Mouse (Mus musculus) left cerebral cortex, postnatal 14 days (tissue): ENCODE measurements around the gene Ttc9b. TPM values are rescaled to one million over a fixed set of nuclear protein-coding genes. Genes with fewer than 3 reads are reported as not detected.

ENCODE experiments used
- DNase-seq, 2 experiments: peaks; one replicate each; pipeline ENCODE4 v3.0.0; 2021 to 2022; ENCODE audit warnings: low spot score in 2 of 2, mixed read lengths in 1 of 2
- intact Hi-C: fragments of 180-260 bp; cut with DNase I; formaldehyde crosslinking; loops from one replicate; pipeline ENCODE4 v1.15.1; 2025
- total RNA-seq, 2 experiments: library from RNA; stranded (reverse); gene quantifications; 2 replicates each; pipeline ENCODE4 v1.2.3; 2021

Gene Ttc9b
- total RNA-seq, 2 experiments from 2014 or later: 158 to 159 TPM

DNA sequence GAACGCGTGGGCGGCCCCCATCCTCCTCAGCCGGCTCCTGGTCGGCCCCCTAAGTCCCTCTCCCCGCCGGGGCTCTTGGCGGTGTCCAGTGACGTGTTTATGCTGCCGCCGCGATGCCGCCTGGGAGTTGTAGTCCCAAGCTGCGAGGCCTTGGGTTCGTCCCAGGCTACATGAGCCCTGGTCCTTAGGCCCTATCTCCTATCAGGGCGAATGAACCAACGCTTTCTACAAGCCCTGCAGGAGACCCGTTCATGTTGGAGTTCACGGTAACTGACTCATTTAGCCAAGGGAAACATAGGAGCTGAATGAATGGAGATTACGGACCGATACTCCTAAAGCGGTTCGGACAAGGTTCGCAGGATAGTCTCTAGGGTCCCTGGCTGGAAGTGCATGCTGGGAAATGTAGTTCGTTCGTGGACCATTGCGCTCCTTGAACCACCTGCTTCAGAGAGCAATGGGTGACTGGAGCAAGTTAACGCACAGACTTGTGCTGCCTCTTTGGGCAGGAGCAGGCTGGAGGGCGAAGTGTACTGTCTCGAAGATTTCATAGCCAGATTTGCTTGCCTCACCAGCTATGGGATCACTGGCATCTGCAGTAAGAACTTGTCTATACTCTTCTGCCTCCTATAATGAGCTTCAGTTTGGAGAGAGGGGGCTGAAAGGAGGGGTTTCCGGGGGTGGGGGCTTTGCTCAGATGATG lies 21.0 kb downstream of the Ttc9b start, which contains the start of gene Map3k10:
Map3k10 (minus strand) TSS at position 77 of the 700 bp plus-strand sequence.
- DNase-seq: peak; percentile 94
- intact Hi-C loops: no loop called here

DNA sequence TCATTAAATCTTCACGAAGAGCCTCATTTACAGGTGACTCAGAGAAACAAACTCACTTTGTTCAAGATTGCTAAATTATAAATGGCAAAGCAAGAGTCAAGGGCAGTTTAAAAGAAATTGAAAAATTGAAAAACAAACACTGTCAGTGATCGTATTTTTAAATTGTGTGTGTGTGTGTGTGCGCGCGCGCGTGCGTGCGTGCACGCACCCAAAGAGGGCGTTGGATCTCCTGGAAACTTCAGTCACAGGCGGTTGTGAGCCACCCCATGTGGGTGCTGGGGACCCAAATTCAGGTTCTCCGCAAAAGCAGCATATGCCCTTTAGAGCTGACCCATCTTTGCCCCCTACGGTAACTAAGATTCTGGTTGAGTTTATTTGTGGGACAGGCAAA lies 21.5 kb downstream of the Ttc9b start:
- no peak for DNase-seq
- intact Hi-C loops: no loop called here

DNA sequence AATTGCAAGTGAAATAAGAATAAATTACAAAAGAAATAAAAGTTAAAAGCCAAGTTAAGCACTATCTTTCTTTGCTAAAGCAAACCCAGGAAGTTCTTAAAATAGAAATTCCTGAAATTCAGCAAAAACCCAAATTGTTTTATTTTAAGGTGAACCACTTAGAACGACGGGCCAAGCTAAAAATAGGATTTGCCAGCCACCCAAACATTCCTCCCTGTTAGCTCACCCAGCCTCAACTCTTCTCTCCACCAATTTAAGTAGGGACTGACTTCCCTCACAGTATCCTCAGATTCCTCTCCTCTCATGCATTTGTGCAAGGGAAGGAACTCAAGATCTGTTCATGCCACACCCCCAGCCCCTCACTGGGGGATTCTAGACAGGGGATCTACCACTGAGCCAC lies 29.5 kb downstream of the Ttc9b start:
- no peak for DNase-seq
- intact Hi-C loops: loop anchor here (10.0 kb wide), 2 partner anchors 238 to 348 kb away; partner anchors contain the start of genes Blvrb, Ltbp4 and Sptbn4

DNA sequence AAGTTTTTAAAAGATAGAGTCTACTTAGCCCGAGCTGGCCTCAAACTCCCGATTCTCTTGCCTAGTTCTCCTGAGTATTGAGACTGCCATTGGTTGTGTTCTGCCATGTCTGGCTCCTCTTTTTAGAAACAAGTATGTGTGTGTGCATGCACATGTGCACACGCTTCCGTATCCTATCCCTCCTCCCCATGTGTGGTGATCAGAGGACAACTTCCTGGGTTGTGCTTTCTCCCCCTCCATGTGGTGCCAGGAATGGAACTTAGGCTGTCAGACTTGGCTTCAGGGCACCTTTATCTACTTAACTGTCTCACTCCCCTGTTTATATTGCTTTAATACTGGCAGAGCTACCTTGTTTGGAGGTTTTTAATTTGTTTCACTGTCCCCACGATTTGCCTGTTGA lies 31.5 kb downstream of the Ttc9b start:
- intact Hi-C loops: loop anchor here (2.0 to 10.0 kb wide), 4 partner anchors 30 to 350 kb away; partner anchors contain the start of genes Blvrb, Ltbp4 and Sptbn4
- DNase-seq: no peak

DNA sequence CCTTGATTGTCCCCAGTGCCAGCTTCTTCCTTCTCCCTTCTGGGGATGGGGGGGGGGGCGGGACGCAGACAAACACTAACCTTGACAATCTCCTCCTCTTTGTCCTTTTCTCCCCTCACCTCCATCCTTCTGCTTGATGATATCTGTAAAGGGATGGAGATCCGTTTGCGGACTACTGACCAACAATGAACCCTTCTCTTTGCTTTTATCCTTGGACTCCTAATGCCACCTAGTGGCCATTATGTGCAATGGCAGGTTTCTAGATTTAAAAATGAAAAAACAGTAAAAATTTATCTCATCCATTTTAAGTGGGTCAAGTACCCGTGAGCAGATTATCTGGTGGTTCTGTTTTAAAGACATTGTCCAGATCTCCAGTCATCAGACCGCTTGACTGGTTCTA lies 32.0 kb downstream of the Ttc9b start:
- DNase-seq: no peak
- intact Hi-C loops: loop anchor here (2.0 to 10.0 kb wide), 4 partner anchors 31 to 351 kb away; partner anchors contain the start of genes Blvrb, Ltbp4 and Sptbn4

DNA sequence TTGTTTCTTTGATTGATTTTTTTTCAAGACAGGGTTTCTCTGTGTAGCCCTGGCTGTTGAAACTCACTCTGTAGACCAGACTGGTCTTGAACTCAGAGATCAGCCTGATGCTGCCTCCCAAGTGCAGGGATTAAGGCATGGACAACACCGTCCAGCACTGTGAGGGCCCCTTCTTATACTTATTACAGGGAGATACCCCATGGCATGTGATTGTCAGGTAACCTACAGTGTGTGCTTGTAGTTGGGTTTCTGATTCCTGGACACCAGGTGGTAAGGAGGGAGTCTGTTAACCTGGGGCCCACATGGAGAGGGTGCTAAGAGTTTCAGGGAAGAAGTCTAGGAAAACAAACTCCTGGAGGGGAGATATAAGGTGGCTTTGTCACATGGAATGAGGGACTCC lies 33.3 kb downstream of the Ttc9b start:
- intact Hi-C loops: loop anchor here (5.0 to 10.0 kb wide), 3 partner anchors 40 to 352 kb away; partner anchors contain the start of genes Blvrb, Ltbp4 and Sptbn4

DNA sequence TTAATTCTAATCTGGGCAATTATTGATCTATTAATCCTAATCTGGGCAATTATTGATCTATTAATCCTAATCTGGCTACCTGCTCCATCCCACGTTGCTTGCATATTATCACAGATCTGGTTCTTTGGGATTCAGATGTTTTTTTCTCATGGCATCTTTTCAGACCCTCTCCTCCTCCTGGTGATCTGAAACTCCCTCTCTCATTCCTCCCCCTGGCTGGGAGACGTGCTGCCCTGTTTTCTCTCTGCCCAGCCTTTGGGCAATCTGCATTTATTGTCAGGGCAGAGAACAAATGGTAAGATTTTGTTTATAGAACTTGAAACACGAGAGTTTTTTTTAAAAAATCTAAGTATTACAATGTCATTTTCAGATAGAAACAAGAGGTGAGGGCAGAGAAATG lies 34.1 kb downstream of the Ttc9b start:
- intact Hi-C loops: loop anchor here (5.0 to 10.0 kb wide), 3 partner anchors 39 to 353 kb away; partner anchors contain the start of genes Blvrb, Ltbp4 and Sptbn4
- DNase-seq: no peak

More for the DNA sequence above, 33.3 kb downstream of the Ttc9b start:
- no peak for DNase-seq

DNA sequence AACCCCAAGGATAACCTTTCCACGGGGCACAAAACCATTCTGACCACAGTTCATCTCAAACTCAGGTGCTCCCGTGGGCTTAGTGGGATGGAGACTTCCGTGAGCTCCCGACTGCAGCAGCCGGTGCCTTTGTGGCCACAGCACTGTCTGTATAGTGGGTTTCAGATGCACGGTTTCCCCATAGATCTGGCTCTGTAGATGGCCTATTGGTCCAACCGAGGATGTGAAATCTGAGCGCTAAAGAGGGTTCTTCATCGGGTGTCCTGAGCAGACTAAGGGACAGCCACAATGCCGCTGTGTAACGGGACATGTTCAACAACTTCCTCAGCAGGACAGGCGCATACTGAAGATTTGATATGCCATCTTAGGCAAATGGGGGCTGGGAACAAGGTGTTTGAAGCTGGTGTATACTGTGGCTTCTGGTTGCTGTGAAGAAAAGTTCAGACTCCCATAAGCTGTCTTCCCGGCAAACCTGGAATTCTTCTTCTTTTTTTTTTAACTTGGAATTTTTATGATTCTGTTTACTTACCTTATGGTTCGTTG lies 34.6 kb downstream of the Ttc9b start:
- intact Hi-C loops: loop anchor here (5.0 to 10.0 kb wide), 3 partner anchors 39 to 354 kb away; partner anchors contain the start of genes Blvrb, Ltbp4 and Sptbn4
- DNase-seq: no peak

DNA sequence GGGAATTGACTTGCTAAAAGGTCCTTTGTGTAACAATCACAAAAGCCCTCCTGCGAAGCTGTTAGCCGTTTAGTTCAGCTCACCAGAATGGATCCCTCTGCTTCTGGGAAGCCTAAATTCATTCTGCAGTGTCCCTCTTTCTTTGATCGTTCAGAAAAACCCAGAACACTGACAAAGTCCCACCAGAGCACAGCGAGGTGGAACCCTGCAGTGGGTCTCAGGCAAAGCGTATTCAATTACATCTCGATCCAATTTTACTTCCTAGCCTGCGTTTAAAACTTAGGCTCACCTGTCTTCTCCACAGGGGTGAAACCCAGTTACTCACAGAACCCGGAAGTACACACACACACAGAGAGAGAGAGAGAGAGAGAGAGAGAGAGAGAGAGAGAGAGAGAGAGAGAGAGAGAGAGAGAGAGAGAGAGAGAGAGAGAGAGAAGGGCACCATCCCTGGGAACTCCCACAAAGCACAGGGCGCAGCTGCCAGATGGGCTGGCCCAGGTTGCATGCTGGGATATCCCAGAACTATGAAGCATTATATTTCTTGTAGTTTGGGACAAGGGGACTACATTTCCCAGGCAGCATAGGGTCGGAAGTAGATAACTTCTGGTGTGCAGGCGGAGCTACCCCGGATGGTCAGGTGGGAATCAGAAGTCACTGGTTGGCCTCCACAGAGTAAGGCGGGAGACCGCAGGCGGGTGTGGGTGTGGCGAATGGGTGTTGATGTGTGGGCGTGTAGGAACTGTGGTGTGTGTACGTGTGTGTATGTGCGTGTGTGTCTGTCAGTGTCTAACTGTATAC lies 35.3 kb downstream of the Ttc9b start, which contains the start of gene Zfp607b:
Zfp607b (plus strand) TSS at position 526 of the 798 bp plus-strand sequence.
- intact Hi-C loops: loop anchor here (5.0 to 10.0 kb wide), 3 partner anchors 38 to 354 kb away; partner anchors contain the start of genes Blvrb, Ltbp4 and Sptbn4
- peak; percentile 91 to 97 for DNase-seq

DNA sequence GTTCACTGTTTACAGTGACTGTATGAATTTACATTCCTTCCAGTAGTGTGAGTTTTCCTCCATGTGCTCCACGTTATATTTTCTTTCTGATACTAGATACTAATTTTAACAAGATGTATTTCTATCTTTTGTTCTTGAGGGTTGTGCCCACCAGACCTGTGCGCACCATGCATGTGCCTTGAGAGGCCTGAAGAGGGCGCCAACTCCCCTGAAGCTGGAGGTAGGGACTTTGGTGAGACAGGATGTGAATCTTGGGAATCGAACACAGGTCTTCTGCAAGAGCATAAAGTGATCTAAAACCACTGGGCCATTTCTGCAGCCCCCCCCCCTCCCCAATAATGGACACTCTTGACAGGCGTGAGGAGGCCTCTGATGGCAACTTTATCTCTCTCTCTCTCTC lies 37.4 kb downstream of the Ttc9b start:
- DNase-seq: no peak
- intact Hi-C loops: no loop called here

DNA sequence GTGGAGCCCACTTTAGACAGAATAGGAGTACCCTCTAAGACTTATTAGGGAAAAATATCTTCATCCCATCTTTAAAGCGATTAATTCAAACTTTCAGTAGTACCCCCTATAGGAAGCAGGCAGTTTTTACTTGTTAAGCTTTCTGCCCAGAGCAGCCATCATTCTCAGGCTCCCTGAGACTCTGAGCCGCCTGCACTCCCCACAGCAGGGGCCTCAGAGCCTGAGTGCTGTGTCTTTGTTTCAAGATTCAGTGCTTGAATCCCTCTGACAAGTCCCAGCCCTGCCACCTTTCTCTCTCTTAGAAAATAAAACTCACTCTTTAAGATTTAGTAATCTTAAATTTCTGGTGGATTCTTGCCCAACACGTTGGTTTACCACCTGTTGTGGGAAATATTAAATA lies 43.0 kb downstream of the Ttc9b start:
- intact Hi-C loops: no loop called here
- no peak for DNase-seq

Other genes starting within 250 kb of the Ttc9b start
- gene Sptbn4, start 206.2 kb upstream of the Ttc9b start, total RNA-seq: 100 to 1,000 TPM; 128 to 132 TPM
- gene Blvrb, start 205.9 kb upstream of the Ttc9b start, total RNA-seq: 10 to 100 TPM; 11.7 to 13.0 TPM
- 1 to 10 TPM; 3.0 to 3.1 TPM for gene Sertad3, start 180.1 kb upstream of the Ttc9b start, total RNA-seq
- 10 to 100 TPM in 1 of 2 experiments, 1 to 10 TPM in 1; 8.7 to 12.9 TPM for gene Sertad1, start 167.0 kb upstream of the Ttc9b start, total RNA-seq
- gene Prx, start 154.6 kb upstream of the Ttc9b start, total RNA-seq: under 1 TPM; 0.57 to 0.66 TPM
- gene Hipk4, start 130.6 kb upstream of the Ttc9b start, total RNA-seq: not detected
- 100 to 1,000 TPM; 805 to 820 TPM for gene Pld3, start 100.7 kb upstream of the Ttc9b start, total RNA-seq
- 10 to 100 TPM; 24.5 to 27.8 TPM for gene 2310022A10Rik, start 100.7 kb upstream of the Ttc9b start, total RNA-seq
- gene Akt2, start 62.4 kb upstream of the Ttc9b start, total RNA-seq: 100 to 1,000 TPM; 114 to 147 TPM
- gene Map3k10, start 20.7 kb downstream of the Ttc9b start, total RNA-seq: 100 to 1,000 TPM; 228 to 233 TPM
- 1 to 10 TPM; 8.0 to 8.1 TPM for gene Zfp607b, start 35.4 kb downstream of the Ttc9b start, total RNA-seq
- 10 to 100 TPM; 33.7 to 34.4 TPM for gene Zfp60, start 77.5 kb downstream of the Ttc9b start, total RNA-seq
- gene Zfp626, start 153.3 kb downstream of the Ttc9b start, total RNA-seq: 1 to 10 TPM; 8.1 to 8.7 TPM
- 1 to 10 TPM; 4.0 to 4.5 TPM for gene Zfp59, start 184.7 kb downstream of the Ttc9b start, total RNA-seq
- gene Zfp607a, start 203.6 kb downstream of the Ttc9b start, total RNA-seq: 1 to 10 TPM; 1.5 to 2.3 TPM